Mouse (Mus musculus) hematopoietic stem cell, adult 5-6 weeks (primary cell): Measurements from ENCODE around the gene Prkcb. TPM values are rescaled to one million over a fixed set of nuclear protein-coding genes. Genes with fewer than 3 reads are reported as not detected.

Experiments used
- ATAC-seq, 2 experiments: fragments of 125-278 bp in 1 of 2; replicated peaks in 1 of 2; 2 replicates each; pipeline ENCODE4 v1.8.0; 2016 to 2017; ENCODE audit warnings: inconsistent platforms in 2 of 2, mild to moderate bottlenecking in 2 of 2, moderate number of reproducible peaks in 2 of 2, low read depth in 1 of 2, moderate TSS enrichment in 1 of 2; ENCODE audit not compliant: low FRiP score in 2 of 2, poor library complexity in 2 of 2, severe bottlenecking in 2 of 2, insufficient read depth in 1 of 2, low TSS enrichment in 1 of 2
- total RNA-seq: library from RNA; stranded (forward); fragments of 172-1452, 232-1000 nt; gene quantifications from 2 replicates; pipeline ENCODE4 v1.2.3, GENCODE M21; 2017

Gene Prkcb
- total RNA-seq, 1 experiment from 2014 or later, result 11.8 TPM

DNA sequence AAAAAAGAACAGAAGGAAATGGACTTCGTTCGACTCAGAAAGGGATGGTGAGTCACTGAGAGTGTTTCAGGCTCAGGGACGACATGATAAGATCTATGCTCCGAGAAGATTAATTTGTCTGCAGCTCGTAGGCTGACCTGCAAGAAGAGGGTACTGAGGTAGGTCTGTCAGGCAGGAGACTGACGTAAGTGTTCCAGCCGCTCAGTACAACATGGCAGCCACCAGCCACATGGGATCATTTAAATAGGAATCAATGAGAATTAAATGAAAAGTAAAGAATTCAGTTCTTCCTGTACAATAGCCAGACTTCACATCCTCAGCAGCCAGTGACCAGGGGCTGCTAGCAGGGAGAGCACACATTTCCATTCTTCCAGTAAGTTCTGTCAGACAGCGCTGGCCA is 209.0 kb downstream of the Prkcb start:
- no peak for ATAC-seq

DNA sequence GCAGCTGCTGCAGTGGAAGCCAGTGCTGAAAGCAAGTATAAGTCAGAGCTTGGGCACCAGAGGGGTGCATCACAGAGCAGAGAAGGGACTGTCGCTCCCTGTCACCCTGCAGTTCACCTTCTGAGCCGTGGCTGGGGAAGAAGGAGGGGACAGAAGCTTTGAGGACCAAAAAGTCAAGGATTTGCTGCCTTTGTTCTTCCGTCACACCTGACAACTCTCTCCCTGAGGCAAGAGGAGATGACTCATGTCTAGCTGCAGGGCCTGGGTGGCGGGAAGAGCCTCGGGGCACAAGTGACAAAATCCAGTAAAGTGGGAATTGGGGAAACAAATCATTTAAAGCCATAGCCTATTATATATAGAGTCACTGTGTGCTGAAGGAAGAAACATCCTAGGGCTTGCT is 209.9 kb downstream of the Prkcb start:
- no peak for ATAC-seq

DNA sequence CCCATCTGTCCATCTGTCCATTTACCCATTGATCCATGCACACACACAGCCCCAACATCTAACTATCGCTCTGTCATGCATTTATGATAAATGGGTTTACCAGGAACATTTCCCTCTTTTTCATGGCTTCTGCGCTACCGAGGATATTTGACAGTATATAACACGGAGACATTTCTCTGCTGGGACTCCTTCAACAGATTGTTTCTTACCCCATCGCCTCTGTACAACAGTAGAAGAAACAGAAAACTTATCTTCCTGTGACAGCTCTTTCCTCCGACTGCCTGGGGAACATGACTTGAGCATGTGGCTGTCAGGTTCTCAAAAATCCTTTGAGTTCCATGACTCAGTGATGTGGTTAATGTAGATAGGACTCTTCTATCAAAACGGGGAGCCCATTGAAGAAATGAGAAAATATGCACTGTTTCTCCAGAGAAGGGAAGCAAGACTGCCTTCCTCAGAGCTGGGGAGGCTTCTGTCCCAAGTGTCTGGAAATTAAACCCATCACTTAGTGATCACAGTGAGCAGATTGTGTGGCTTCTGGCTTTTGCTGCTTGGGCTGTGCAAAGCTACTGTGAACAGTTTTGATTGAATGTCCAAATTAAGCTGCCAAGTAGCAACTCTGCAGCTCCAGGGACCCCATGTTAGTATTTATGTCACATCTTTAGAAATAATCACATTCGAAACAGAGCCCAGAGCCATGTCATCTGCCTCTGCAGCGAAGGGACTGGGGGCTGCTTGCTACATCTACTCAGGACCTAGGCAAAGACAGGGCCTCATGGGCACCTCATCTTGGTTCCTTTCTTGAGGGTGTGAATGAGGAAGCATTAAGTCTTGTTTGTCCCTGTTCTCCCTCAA is 211.4 kb downstream of the Prkcb start:
- ATAC-seq, result no peak

GRCm38 (mm10) chr7:122506467-122506866 is 217.9 kb downstream of the Prkcb start:
- ATAC-seq, result no peak

DNA sequence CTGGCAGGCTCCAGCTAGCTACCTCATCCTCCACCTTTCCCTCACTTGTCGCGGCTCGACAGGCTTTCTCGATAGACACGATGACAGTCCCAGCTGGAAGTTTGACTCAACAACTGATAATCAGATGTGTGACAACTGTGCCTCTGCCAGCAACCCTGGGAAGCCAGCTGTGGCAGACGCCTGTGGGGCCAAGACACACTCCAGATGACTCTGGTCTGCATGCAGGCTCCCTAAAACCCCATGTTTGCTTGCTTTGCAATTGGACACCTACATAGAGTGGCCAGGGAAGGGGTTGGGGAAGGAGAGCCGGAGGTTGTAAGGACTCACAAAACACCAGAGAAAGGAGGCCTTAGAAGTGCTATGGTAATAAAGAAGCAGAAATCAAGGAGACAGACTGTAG is 221.4 kb downstream of the Prkcb start:
- no peak for ATAC-seq

DNA sequence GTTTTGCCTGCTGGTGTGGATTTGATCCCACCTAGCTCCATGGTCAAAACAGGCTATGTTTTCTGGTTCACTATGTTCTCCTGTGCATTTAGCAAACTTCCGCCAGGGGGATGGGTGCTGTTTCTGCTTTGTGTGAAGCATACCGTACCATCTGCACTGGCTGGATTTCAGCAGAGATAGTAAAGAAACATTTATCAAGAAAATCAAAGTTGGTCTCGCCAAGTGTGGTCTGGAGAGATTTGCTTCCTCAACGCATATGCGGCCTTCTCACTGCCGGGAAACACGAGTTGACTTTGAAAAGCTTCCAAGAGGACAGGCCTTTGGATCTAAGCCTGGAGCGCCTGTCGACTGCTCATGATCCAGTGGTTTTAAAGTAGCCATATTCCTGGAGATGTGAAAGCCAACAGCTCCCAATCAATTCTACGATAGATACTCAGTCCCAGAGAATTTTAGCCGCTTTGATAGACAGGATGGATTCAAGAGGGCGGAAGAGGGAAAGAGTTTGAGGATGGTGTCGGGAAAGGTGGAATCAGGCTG is 223.9 kb downstream of the Prkcb start:
- ATAC-seq, result no peak

DNA sequence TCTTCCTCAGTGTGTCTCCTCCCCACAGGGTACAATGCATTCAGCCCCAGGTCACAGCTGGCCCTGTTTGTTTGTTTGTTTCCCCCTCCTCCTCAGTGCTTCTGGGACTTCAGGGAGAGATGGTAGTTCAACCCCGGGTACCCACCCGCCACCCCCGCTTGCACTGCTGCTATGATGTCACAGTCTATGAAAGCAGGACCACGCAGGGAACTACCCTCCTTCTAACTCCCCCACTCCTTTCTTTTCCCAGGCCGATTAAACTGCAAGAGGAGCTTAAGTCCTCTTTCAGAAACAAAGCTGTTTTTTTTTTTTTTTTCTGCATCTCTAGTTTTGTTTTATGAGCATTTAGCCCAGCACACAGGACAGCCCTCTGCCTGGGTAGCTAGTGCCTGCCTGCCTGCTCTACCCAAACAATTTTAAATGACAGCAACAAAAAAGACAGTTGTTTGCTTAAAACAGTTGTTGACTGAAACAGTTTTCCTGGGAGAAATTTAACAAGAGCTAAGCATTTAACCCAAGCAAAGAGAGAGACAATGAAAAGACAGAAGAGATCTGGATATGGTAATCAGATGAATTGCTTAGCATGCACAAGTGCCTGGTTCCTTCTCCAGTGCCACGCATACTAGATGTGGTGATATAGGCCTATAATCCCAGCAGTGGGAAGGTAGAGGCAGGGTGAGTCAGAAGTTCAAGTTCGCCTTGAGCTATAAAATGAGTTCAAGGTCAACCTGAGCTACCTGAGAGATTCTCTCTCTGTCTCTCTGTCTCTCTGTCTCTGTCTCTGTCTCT is 232.5 kb downstream of the Prkcb start:
- no peak for ATAC-seq

DNA sequence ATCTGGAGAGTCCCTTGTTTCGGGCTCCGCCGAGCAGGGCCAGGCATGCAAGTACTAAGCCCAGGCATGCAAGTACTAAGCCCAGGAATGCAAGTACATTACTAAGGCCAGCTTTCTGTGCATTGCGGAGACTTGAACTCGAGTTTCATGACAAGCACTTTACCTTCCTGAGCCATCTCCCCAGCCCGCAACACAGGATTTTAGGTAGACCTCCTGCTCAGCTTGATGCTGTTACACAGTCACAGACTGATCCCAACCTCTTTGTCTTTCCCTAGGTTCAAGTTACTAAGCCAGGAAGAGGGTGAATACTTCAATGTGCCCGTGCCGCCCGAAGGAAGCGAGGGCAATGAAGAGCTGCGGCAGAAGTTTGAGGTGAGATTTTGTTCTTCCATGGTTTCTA is 239.7 kb downstream of the Prkcb start:
- ATAC-seq, result no peak

- no peak for ATAC-seq
Observed at GRCm38 (mm10) chr7:122528646-122529045, 240.1 kb downstream of the Prkcb start.

GRCm38 (mm10) chr7:122533566-122534360 is 245.2 kb downstream of the Prkcb start:
- ATAC-seq, result no peak

DNA sequence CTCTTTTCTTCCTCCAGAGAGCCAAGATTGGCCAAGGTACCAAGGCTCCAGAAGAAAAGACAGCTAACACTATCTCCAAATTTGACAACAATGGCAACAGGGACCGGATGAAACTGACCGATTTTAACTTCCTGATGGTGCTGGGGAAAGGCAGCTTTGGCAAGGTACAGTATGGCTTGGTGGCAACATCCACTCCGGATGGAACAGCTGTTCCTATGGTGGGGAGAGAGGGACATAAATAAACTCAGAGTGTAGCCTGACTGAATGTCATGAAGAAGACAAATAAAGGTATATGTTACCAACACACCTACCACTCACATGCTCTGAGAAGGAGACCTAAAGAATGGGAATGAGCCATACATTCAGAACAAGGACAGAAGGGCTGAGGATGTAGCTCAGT is 256.1 kb downstream of the Prkcb start:
- no peak for ATAC-seq

- ATAC-seq, result no peak
Observed at GRCm38 (mm10) chr7:122556575-122557140, 268.1 kb downstream of the Prkcb start.

DNA sequence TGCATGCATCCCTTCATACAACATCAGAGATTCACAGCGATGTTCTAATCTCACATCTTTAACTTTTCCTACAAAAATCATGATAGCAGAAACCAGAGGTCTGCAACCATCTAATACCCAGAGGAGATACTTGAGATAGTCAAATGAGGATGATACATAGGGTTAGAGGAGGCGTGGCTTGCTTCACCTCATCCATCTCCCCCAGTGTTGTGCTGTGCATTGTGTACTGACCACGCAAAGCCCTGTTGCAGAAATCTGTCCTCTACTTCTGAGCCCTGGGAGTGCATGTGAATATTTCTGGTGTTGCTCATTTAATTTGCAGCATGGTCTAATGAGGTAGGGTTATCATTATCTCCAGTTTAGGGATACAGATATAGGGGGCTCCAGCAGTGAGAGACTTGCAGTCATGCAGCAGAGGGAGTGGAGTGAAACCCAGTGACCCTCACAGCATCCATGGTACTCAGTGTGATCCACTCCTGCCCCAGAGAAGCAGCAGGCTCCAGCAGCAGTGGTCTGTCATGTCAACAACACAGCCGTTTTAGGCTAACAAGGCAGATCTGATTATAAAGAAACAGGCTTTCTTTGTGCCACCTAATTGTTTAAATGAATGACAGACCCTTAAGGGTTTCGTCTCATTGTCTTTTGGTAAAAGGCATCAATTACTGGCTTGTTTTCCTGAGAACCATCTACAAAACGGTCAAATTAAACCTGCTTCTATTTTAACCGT is 269.7 kb downstream of the Prkcb start:
- no peak for ATAC-seq

- ATAC-seq, result no peak
Observed at GRCm38 (mm10) chr7:122558912-122559311, 270.4 kb downstream of the Prkcb start.

GRCm38 (mm10) chr7:122562586-122562985 is 274.0 kb downstream of the Prkcb start:
- no peak for ATAC-seq

DNA sequence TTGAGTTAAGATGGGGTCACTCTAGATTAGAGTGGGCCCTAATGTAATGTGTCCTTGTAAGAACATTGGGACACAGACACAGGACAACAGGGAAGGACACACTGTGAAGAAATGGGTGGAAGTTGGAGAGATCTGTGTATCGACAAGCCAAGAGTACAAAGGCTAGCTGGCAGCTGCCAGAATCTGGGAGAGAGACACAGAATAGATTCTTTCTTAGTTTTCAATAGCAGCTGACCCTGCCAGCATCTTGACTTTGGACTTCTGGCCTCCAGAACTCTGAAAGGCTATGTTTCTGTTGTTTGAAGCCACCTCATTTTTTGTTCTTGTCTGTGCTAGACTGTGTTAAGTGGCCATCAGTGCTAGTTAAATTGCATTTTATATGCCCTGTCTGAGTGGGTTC is 276.8 kb downstream of the Prkcb start:
- ATAC-seq, result no peak

- no peak for ATAC-seq
Observed at GRCm38 (mm10) chr7:122566011-122566410, 277.5 kb downstream of the Prkcb start.
